Mouse (Mus musculus) inflammation-experienced regulatory T-cells, adult 6 months (primary cell): ENCODE results near the gene Il10ra. TPM values are rescaled to one million over a fixed set of nuclear protein-coding genes. Genes with fewer than 3 reads are reported as not detected.

ENCODE experiments used
- ATAC-seq: one replicate; pipeline ENCODE4 v1.8.0; 2017
- polyA plus RNA-seq, 3 experiments: library from polyadenylated mRNA; unstranded; fragments of 100-300 nt; shearing (Covaris generic); gene quantifications; one replicate each; pipeline ENCODE4 v1.2.1; 2017

Il10ra gene
- polyA plus RNA-seq, 3 experiments from 2014 or later: 38.3 to 56.0 (median 48.7) TPM

GRCm38 (mm10) chr9:45259065-45259464 is 9.9 kb downstream of the Il10ra start:
- no peak for ATAC-seq

GRCm38 (mm10) chr9:45255967-45256366 is 13.0 kb downstream of the Il10ra start:
- no peak for ATAC-seq

DNA sequence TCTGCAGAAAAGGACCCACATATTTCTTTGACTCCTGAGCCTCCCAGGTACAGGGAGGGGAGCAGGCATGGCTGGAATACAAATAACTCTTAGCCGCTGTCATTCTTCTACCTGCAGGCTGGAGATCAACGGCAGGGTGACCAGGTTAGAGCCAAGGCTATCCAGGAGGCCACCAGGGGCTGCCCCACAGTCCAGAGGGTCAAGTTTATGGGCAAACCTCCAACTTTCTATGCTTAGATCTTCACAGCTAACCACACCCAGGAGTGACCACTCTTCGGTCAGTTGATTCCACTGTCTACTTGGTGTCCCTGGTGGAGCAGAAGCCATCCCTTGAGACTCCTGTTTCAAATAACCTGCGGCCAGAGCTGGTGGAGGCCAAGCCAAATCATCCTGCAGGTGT is 13.5 kb downstream of the Il10ra start:
- ATAC-seq: no peak

DNA sequence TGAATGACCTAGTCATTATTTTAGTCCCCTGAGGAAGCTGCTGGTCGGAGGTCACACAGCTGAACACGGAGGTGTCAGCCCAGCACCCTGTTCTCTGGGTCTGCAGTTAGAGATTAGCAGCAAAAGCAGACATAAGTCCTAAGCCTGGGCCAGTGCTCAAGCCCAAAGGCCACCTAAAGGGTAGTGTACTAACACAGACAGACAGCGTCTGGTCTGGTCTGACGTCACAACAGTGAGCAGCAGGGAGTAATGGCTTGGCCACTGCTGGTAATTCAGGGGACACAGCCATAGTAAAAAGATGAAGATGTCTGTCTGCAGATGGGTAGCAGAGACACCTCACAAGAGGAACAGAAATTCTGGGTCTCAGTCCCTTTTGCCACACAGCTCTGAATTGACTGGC is 14.3 kb downstream of the Il10ra start:
- ATAC-seq: no peak

- no peak for ATAC-seq
Measured at GRCm38 (mm10) chr9:45254021-45254420, 14.9 kb downstream of the Il10ra start.

- ATAC-seq: peak; percentile 27
Measured at GRCm38 (mm10) chr9:45252395-45252794, 16.6 kb downstream of the Il10ra start.

GRCm38 (mm10) chr9:45251990-45252389 is 17.0 kb downstream of the Il10ra start:
- peak; percentile 56 for ATAC-seq

DNA sequence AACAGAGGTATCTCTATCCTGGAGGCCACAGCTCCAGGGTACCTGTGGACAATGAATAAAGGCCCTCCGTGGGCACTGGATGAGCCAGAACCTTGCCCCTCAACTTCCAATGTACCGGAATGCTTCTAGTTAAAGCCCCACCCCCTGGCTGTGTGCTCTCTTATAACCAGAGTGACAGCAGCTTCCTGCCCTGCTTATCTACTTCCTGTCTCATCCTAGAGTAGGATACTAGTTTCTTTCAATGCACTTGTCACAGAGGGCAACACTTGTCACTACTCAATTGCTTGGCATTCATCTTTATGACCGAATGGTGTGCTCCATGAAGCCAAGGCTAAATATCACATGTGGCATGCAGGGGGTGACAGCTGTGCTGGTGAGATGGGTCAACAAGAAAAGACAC is 17.7 kb downstream of the Il10ra start:
- peak; percentile 67 for ATAC-seq

GRCm38 (mm10) chr9:45250306-45250705 is 18.6 kb downstream of the Il10ra start:
- no peak for ATAC-seq

GRCm38 (mm10) chr9:45247536-45247935 is 21.4 kb downstream of the Il10ra start:
- ATAC-seq: peak; percentile 46

- ATAC-seq: peak; percentile 42
Measured at GRCm38 (mm10) chr9:45246060-45246459, 22.9 kb downstream of the Il10ra start.

DNA sequence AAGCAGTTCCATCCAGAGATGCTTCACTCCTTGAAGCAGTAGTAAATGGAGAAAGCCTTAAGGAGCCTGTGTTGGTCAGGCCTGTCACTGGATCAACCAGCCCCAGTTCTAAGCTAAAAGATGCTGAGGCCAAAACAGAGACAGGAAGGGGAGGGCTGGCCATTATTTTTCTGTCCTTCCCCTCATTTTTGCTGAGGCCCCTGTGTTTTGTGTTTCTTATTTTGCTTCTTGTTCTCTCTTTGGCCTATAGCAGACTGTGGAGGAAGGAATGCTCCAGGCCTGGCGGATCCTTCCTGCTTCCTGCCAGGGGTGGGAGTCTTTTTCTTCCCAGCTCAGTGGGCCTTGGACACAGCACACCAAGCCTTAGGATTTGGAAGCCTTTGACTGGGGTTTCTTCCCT is 23.5 kb downstream of the Il10ra start:
- ATAC-seq: no peak

GRCm38 (mm10) chr9:45241397-45241796 is 27.6 kb downstream of the Il10ra start:
- ATAC-seq: peak; percentile 77

GRCm38 (mm10) chr9:45236744-45237143 is 32.2 kb downstream of the Il10ra start:
- no peak for ATAC-seq

GRCm38 (mm10) chr9:45235668-45236227 is 33.2 kb downstream of the Il10ra start:
- peak; percentile 56 for ATAC-seq

DNA sequence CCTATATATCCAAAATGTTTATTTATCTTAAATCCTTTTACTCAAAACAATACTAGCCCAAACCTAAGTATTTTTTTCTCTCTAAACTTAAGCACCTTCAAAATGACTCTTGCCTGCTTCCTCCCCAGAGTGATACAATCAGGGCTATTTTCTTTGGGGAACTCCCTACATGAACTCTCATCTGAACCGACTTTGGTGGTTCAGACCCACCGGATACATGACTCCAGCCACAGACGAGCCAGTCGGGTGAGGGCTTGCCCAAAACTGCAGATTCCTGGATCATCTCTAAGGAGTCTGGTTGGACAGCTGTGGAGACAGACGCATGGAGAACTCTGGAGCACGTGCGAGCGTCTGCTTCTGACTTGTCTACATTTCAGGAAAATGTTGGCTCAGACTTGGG is 39.6 kb downstream of the Il10ra start:
- peak; percentile 93 for ATAC-seq

- peak; percentile 81 for ATAC-seq
Measured at GRCm38 (mm10) chr9:45221567-45221966, 47.4 kb downstream of the Il10ra start.

- no peak for ATAC-seq
Measured at GRCm38 (mm10) chr9:45219644-45220043, 49.3 kb downstream of the Il10ra start.

DNA sequence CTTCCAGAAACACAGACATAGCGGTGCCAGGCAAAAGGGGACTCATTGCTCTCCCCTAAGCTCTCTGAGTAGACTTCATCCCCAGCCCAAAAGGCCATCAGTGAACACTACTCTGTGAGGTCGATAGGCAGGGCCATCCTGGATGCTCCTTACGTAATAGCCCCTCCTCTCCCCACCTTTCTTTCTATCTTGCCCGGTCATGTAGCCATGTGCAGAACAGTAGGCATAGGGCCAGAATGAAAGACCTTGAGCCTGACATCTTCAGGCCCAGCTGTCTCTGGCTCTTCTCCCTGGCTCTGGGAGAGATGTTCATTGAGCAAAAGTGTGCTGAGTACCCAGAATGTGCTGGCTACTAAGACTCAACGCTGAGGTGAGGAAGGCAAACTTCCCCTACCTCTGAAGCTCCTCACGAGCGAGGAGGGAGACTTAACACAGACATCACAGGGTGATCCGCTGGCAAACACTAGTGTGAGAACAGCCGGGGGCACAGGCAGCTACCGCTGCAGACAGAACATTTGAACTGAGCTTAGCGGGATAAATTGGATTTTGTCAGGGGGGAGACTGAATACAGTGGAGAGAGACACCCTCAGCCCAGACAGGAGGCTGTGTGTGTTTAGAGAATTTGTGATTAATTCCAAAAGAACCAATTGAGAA is 53.3 kb downstream of the Il10ra start:
- ATAC-seq: no peak

DNA sequence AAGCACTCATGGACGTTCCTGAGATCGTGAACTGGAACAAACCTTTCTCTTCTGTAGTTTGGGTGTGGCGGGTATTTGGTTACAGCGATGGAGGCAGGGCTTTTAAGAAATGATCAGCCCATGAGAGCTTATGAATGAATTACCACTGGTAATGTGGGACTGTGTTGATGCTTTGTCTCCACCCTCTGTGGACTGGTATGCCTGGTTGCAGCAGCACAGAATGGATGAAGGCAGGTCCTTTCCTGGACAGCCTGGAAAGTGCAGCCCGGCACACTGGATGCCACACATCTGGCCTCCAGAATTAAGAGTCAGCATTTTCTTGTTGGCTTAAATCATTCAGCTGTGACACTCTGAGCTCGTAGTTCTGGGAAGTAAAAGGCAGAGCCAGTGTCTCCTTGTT is 56.9 kb downstream of the Il10ra start:
- no peak for ATAC-seq

GRCm38 (mm10) chr9:45207015-45207743 is 61.8 kb downstream of the Il10ra start:
- ATAC-seq: peak; percentile 70

DNA sequence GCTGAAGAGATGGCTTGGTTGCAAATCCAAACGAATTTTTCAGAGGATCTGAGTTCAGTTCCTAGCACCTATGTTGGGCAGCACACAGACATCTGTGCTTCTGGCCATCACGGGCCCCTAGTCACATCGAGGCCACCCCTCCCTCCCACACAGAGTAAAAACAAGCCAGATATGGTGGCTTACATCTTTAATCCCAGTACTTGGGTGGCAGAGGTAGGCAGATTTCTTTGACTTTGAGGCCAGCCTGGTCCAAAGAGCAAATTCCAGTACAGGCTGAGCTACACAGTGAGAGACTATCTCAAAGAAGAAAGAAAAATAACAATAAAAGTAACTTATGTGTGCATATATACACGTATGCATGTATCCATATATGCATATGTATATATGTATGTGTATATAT is 62.8 kb downstream of the Il10ra start:
- ATAC-seq: no peak

DNA sequence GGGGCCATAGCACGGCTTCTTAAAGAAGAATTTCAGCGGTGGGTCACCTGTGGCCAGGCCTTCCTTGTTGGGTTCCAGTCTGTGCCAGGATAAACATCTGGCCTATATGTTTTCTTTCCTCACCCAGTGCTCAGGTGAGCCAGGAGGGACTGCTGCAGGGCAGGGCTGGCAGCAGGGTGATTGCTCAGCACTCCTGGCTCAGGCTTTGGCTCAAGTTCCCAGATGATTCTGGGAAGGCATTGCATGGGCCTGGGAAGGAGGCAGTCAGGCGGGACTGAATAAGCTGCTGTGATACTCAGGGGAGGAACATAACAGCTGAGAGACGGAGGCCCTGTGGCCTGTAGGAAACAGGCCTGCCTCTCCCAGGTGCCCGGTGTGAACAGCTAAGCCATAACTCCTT is 63.8 kb downstream of the Il10ra start:
- ATAC-seq: no peak
